Mouse (Mus musculus) macrophage (primary cell): ENCODE data around the gene Hnrnpa0. TPM values are rescaled to one million over a fixed set of nuclear protein-coding genes. Genes with fewer than 3 reads are reported as not detected.
A peak's percentile ranks its signal among the peaks of the same experiment; 100 is the strongest.
"Not testable (repeated sequence)": the region's sequence is repeated elsewhere in the genome, so short reads cannot be mapped to it uniquely, and the experiment has no call there.

Experiments
- H3K27ac ChIP-seq: fragments of 350-480 bp; formaldehyde crosslinking; 2 replicates; pipeline ENCODE4 v1.9.0; 2021
- H3K36me3 ChIP-seq: fragments of 350-480 bp; formaldehyde crosslinking; 2 replicates; pipeline ENCODE4 v1.9.0; 2021; ENCODE audit errors: inconsistent target
- H3K4me3 ChIP-seq: fragments of 350-480 bp; formaldehyde crosslinking; 2 replicates; pipeline ENCODE4 v1.9.0; 2021; ENCODE audit errors: inconsistent target
- H3K79me2 ChIP-seq: fragments of 350-480 bp; formaldehyde crosslinking; 2 replicates; pipeline ENCODE4 v1.9.0; 2021; ENCODE audit errors: inconsistent target
- WGBS: methylation state at CpG from one replicate; pipeline ENCODE4 v1.1.7; 2026; ENCODE audit warnings: inconsistent platforms; ENCODE audit not compliant: missing documents; 5-methylcytosine and 5-hydroxymethylcytosine counted together
- polyA plus RNA-seq: library from polyadenylated mRNA; stranded (reverse); fragments of 250-400 nt; gene quantifications from 3 replicates; pipeline ENCODE4 v1.2.4, GENCODE M21; 2018; ENCODE audit warnings: inconsistent platforms

The Hnrnpa0 gene
- polyA plus RNA-seq, 1 experiment from 2014 or later, result 18.4 TPM

- H3K4me3 ChIP-seq, result no peak overlapping the region
- H3K79me2 ChIP-seq, result no peaks in the 10 kb centered on the region
- H3K27ac ChIP-seq, result no peak overlapping the region
- 91% methylated on average over 1 of the region's 1 CpGs for WGBS
- no peaks in the 10 kb centered on the region for H3K36me3 ChIP-seq
These were observed 19.4 kb upstream of the Hnrnpa0 start for GRCm38 (mm10) chr13:58147760-58148159.

- H3K36me3 ChIP-seq, H3K27ac ChIP-seq, H3K4me3 ChIP-seq, H3K79me2 ChIP-seq: not testable (repeated sequence)
- 98% methylated on average over 8 of the region's 8 CpGs for WGBS
These were observed 18.2 kb upstream of the Hnrnpa0 start for GRCm38 (mm10) chr13:58146603-58147002.

- 91% methylated on average over 3 of the region's 3 CpGs for WGBS
- Histone ChIP-seq H3K27ac (no peak overlapping the region), H3K79me2 (peaks cover 4% of the 10 kb centered on the region), H3K36me3 (no peaks in the 10 kb centered on the region), H3K4me3 (no peak overlapping the region)
These were observed 3.3 kb upstream of the Hnrnpa0 start for GRCm38 (mm10) chr13:58131692-58132091.

- H3K79me2 ChIP-seq, result peaks cover 18% of the 10 kb centered on the region
- WGBS, result 30% methylated on average over 4 of the region's 4 CpGs
- H3K36me3 ChIP-seq, result no peaks in the 10 kb centered on the region
- peak overlapping the region; percentile 80 for H3K27ac ChIP-seq
- peak overlapping the region; percentile 44 for H3K4me3 ChIP-seq
These were observed 1.4 kb upstream of the Hnrnpa0 start for GRCm38 (mm10) chr13:58129687-58130246.

- Histone ChIP-seq H3K36me3 (no peaks in the 10 kb centered on the region), H3K79me2 (peaks cover 18% of the 10 kb centered on the region), H3K27ac (peak overlapping the region; percentile 80), H3K4me3 (peak overlapping the region; percentile 44)
- WGBS, result 2% methylated on average over 58 of the region's 83 CpGs
These were observed 664 bp upstream of the Hnrnpa0 start for GRCm38 (mm10) chr13:58128768-58129671.

- peak overlapping the region; percentile 23 for H3K4me3 ChIP-seq
- peaks cover 18% of the 10 kb centered on the region for H3K79me2 ChIP-seq
- H3K36me3 ChIP-seq, result no peaks in the 10 kb centered on the region
- H3K27ac ChIP-seq, result 0 out of 2 replicates have a peak overlapping the region, but pooled peaks have one; percentile 28
- WGBS, result under 1% methylated on average over 78 of the region's 81 CpGs
These were observed 492 bp downstream of the Hnrnpa0 start for GRCm38 (mm10) chr13:58127766-58128361.

- under 1% methylated on average over 74 of the region's 92 CpGs for WGBS
- Histone ChIP-seq H3K36me3 (no peaks in the 10 kb centered on the region), H3K27ac (no peak overlapping the region)
These were observed 1.2 kb downstream of the Hnrnpa0 start for GRCm38 (mm10) chr13:58126862-58127765.

DNA sequence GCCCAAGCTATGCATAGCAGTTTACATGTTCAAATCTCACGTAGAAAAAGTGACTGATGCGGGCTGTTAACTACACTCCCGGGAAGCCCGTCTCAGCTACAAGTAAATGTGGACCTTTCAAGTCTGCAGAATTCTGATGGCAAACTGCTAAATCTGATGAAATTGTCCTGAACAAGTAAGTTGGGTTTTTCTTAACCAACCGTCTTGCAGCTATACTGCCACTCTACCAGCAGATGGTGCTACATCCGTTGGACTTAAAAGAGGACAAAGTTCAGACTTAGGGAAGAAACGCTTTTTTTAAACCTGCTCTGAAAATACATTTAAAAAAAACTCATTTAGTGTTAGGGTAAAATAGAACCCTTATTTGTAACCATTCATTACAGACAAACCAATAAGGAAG is 2.2 kb downstream of the Hnrnpa0 start:
- no peaks in the 10 kb centered on the region for H3K36me3 ChIP-seq
- 32% methylated on average over 7 of the region's 7 CpGs for WGBS
- H3K4me3 ChIP-seq, result peak overlapping the region; percentile 29; the same call in 1 of the 2 replicates
- no peak overlapping the region for H3K27ac ChIP-seq
- H3K79me2 ChIP-seq, result peaks cover 18% of the 10 kb centered on the region

More at GRCm38 (mm10) chr13:58126862-58127765, 1.2 kb downstream of the Hnrnpa0 start:
- peaks cover 18% of the 10 kb centered on the region for H3K79me2 ChIP-seq
- H3K4me3 ChIP-seq, result peak overlapping the region; percentile 29

- H3K79me2 ChIP-seq, result peaks cover 18% of the 10 kb centered on the region
- H3K4me3 ChIP-seq, result no peak overlapping the region
- WGBS, result 86% methylated on average over 2 of the region's 2 CpGs
- no peak overlapping the region for H3K27ac ChIP-seq
- no peaks in the 10 kb centered on the region for H3K36me3 ChIP-seq
These were observed 3.4 kb downstream of the Hnrnpa0 start for GRCm38 (mm10) chr13:58124989-58125388.

DNA sequence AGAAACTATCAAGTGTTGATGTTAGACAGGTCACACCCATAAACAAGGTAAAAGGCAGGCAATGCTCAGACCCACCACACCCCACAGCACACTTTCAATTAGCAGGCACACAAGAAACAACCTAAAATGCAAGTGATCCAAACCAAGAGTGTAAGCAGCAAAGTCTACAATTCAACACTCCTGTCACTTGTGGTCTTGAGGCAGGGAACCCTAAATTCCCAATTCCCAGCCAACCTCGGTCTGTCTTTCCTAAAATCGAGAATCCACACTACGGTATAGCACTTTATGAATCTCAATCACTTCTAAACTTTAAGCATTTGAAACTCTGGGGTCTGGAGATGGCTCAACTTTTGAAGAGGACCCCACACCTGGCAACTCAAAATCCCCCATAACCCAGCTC is 4.1 kb downstream of the Hnrnpa0 start:
- Histone ChIP-seq H3K36me3 (no peaks in the 10 kb centered on the region), H3K79me2 (peaks cover 18% of the 10 kb centered on the region), H3K27ac (no peak overlapping the region), H3K4me3 (no peak overlapping the region)
- WGBS, result 92% methylated on average over 3 of the region's 3 CpGs

DNA sequence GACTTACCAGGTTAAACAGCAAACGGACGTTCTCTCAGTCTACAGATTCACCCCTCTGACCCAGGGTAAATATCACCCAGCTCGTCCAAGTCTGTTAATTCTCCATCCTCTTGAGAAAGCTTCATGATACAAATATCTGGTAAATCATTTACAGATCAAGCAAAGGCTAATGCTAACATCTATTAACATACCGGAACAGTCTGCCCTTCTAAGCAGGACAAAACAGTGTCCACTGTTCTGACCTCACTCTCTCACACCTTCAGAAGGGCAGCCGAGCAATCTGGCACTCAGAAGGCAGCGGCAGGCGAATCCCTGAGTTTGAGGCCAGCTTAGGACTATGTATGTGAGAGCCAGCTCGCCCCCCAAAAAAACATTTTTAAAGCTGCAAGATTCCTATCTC is 5.0 kb downstream of the Hnrnpa0 start:
- no peak overlapping the region for H3K4me3 ChIP-seq
- no peak overlapping the region for H3K27ac ChIP-seq

DNA sequence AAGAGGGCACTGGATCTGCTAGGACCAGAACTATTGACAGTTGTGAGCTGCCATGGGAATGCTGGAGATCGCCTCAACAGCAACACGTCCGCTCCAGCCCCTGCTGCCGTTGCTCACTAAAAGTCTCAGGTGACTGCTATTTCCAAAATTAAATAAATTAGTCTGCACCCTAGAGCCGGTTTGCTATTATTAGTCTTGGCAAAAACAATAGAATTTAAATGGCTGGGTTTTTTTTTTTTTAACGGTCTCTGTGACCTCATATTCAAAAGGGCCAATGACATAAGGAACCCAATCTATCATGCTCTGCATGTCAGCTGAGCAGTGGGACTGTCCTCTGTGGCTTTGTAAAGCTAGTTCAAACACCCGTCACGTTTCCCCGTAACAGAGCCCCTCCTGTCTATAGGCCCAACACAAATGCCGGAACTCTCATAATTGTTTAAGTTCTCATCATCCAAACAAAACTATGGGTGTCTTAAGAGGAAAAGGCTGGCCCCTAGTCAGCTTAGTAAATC is 5.5 kb downstream of the Hnrnpa0 start:
- WGBS, result 90% methylated on average over 10 of the region's 10 CpGs
- Histone ChIP-seq H3K27ac (no peak overlapping the region), H3K4me3 (no peak overlapping the region), H3K36me3 (no peaks in the 10 kb centered on the region), H3K79me2 (peaks cover 18% of the 10 kb centered on the region)

More for the DNA sequence above, 5.0 kb downstream of the Hnrnpa0 start:
- 95% methylated on average over 8 of the region's 8 CpGs for WGBS
- Histone ChIP-seq H3K79me2 (peaks cover 18% of the 10 kb centered on the region), H3K36me3 (no peaks in the 10 kb centered on the region)

DNA sequence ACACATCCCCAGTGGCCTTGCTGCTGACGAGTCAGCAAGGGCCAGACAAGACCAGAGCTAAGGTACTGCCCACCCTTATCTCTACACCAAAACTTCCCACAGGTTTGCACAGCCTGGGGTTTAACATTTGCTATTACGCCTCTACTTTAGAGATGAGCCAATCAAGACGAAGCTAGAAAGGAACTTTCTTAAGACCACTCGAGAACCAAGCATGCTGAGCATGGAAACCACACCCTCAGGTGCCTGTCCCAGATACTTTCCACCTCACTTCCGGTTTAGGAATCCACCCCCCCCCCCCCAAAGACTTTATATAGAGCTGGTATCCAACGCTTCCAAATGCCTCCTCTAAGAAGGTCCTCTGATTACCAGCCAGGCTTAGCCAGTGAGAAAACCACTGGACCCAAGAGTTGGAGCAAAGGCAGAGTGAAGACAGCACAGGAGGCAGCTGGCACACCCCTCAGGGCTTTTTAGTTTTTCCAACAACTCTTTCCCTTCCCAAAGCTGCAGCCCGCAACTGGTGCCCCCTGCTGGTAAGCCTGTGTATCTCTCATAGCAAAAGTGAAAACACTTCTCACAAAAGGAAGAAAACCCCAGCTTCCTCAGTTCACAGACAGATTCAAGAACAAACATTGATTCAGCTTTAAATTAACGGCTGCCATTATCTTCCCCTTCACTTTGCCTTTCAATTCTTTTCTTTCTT is 10.9 kb downstream of the Hnrnpa0 start:
- WGBS, result 50% methylated on average over 8 of the region's 8 CpGs
- Histone ChIP-seq H3K4me3 (no peak overlapping the region), H3K79me2 (no peaks in the 10 kb centered on the region), H3K36me3 (no peaks in the 10 kb centered on the region), H3K27ac (no peak overlapping the region)
